Mouse (Mus musculus): ENCODE results near the gene Gm20388. TPM values are rescaled to one million over a fixed set of nuclear protein-coding genes. Genes with fewer than 3 reads are reported as not detected.
A peak's percentile ranks its signal among the peaks of the same experiment; 100 is the strongest.

The Gm20388 gene
- total RNA-seq, 2 experiments from 2014 or later: 8.8 TPM

DNA sequence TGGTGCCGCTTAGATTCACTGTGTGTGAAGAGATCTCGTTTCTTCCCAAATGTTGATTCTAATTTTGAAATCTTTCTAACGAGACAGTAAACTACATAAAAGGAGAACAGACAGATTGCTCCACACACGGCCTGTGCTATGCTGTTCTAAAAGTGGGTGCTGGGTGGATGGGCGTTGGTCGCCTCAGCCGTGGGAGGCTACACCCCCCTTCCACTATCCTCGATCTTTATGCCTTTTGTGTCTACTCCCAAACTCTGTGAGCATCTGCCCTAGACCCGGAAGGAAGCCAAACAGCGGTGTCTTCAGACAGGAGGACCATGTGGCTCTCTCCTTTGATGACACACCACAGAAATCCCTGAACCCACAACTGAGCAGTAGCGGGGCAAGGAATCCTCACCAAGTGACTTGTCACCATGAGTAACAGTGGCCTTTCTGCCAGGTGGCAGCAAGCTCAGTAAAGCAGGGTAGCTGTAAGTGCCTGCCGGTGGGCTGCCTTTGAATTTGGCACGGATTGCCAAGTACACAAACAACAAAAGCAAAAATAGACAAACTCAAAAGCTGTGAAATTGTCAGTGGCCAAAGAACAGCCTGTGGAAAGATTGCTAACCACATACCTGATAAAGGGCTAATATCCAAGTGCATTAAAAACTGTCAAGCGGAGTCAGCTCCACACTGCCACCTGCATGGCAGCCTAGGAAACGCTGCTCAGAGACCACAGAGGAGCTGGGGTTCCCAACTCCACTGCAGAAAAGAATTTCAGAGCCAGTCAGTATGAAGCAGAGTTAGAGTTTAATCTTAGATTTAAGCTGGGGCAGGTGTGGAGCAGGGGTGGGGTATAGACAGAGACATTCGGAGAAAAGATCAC lies 3858.1 kb downstream of the Gm20388 start:
- DNase-seq (ENCODE audit: extremely low spot score in 1 of 2, low spot score in 1 of 2): peak in 1 of 2 experiments; percentile 71

DNA sequence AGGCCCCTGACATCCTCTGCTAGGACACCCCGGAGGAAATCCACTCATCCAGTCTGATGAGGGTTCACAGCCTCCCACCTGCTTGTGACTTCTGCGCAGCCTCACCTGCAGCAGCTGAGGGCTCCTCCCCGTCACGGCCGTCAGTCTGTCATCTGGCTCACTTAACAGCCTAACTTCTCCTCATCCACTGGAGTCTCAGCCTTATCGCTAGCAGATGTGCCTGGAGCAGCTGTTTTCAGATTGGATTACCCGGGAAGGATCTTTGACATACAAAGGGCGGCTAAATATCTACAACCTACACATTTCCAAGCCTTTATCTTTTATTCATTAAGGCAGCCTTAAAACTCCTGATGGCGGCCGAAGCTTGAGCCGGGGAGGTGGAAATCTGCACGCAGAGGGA lies 3862.8 kb downstream of the Gm20388 start:
- no peak for DNase-seq (ENCODE audit: extremely low spot score in 1 of 2, low spot score in 1 of 2)

GRCm38 (mm10) chr8:123774491-123774890 lies 3863.8 kb downstream of the Gm20388 start:
- DNase-seq (ENCODE audit: extremely low spot score in 1 of 2, low spot score in 1 of 2): no peak

DNA sequence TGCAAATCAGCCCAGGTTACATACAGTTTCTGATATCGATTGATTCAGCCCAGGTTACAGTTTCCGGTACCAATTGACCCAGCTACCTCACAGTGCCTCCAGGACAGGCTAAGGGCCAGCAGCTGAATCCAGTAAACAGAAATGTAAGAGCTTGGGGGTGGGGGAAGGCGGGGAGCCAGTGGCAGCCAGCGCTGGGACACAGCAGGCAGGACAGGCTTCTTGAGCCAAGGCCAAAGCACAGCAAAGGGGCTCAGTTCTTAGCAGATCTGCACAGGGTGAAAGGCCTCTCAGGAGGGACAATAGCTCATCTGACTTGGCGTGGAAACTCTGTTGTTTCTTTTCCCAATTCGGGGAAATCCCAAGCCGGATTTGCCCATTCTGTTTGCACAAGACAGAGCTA lies 3866.7 kb downstream of the Gm20388 start:
- no peak for DNase-seq (ENCODE audit: extremely low spot score in 1 of 2, low spot score in 1 of 2)

- DNase-seq (ENCODE audit: extremely low spot score in 1 of 2, low spot score in 1 of 2): no peak
Observed at GRCm38 (mm10) chr8:123780471-123780870, 3869.8 kb downstream of the Gm20388 start.

GRCm38 (mm10) chr8:123781256-123781655 lies 3870.6 kb downstream of the Gm20388 start:
- no peak for DNase-seq (ENCODE audit: extremely low spot score in 1 of 2, low spot score in 1 of 2)

GRCm38 (mm10) chr8:123783525-123784249 lies 3873.0 kb downstream of the Gm20388 start:
- DNase-seq (ENCODE audit: extremely low spot score in 1 of 2, low spot score in 1 of 2): peak; percentile 59 to 78

DNA sequence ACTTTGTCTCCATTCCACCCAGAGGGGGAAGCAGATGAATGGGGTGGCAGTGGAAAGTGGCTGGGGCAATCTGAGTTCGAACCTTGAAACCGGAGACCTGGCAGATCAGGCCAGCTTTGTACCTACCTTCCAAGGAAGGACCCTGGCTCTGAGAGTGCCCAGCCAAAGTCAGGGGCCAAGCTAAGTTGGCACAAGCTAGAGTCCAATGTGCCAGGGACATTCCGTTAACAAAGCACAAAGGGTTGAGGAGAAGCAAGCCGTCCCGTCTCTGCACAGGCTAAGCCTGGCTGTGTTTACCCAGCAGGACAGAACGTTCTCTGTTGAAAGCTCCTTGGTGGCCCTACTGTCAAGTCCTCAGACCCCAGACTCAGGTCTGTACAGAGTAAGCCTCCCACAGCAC lies 3875.5 kb downstream of the Gm20388 start:
- no peak for DNase-seq (ENCODE audit: extremely low spot score in 1 of 2, low spot score in 1 of 2)

DNA sequence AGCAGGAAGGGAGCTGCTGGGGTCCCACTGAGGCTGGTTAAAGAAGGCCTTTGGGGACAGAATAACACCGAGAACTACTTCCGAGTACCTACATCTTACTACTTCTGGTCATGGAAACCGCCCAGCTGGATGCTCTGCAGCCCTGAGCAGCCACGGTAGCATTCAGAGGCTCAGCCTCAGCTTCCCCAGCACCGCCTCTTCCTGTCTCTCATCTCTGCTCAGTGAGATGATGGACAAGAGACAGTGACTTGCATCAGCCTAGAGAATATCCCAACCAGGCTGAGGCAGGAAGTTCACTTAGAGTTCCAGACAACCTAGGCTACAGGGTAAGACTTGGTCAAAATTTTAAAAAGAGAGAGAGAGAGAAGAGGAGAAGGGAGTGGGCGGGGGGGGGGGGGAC lies 3876.0 kb downstream of the Gm20388 start:
- no peak for DNase-seq (ENCODE audit: extremely low spot score in 1 of 2, low spot score in 1 of 2)

GRCm38 (mm10) chr8:123787254-123787897 lies 3876.7 kb downstream of the Gm20388 start:
- DNase-seq (ENCODE audit: extremely low spot score in 1 of 2, low spot score in 1 of 2): no peak

DNA sequence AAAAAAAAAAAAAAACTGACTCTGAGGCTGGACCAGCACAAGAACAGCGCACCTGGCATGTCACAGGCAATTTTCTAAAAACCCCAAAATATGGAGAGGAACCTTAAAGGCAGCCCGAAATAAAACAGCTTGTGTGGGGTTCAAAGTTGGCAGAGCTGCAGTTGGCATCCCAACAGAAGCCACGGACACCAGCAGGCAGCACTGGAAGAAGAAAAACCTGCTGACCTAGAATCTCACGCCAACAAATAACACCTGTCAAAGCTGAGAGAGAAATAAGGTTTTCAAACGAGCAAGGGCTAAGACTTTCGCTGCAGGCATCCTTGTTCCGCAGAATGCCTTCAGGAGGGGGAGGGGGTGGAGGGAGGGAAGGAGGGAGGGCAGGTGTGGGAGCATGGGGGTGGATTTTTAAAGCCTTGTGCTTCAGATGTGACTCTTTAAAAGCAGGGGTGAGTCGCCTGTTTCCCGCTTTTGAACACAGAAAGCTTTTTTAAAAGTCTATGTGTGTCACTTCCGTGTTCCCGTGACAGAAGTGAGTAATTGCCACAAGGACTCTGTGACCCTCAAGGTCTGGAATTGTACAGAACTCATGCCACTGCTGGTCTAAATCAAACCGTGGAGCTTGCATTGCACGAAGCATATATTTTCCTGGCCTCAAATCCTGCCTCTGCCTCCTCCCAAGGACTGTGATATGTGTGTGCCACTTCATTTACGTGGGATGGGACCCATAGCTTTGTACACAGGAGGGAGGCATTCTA lies 3878.0 kb downstream of the Gm20388 start:
- no peak for DNase-seq (ENCODE audit: extremely low spot score in 1 of 2, low spot score in 1 of 2)

- no peak for DNase-seq (ENCODE audit: extremely low spot score in 1 of 2, low spot score in 1 of 2)
Observed at GRCm38 (mm10) chr8:123789461-123789860, 3878.8 kb downstream of the Gm20388 start.

GRCm38 (mm10) chr8:123789970-123790369 lies 3879.3 kb downstream of the Gm20388 start:
- peak; percentile 88 to 99 for DNase-seq (ENCODE audit: extremely low spot score in 1 of 2, low spot score in 1 of 2)

DNA sequence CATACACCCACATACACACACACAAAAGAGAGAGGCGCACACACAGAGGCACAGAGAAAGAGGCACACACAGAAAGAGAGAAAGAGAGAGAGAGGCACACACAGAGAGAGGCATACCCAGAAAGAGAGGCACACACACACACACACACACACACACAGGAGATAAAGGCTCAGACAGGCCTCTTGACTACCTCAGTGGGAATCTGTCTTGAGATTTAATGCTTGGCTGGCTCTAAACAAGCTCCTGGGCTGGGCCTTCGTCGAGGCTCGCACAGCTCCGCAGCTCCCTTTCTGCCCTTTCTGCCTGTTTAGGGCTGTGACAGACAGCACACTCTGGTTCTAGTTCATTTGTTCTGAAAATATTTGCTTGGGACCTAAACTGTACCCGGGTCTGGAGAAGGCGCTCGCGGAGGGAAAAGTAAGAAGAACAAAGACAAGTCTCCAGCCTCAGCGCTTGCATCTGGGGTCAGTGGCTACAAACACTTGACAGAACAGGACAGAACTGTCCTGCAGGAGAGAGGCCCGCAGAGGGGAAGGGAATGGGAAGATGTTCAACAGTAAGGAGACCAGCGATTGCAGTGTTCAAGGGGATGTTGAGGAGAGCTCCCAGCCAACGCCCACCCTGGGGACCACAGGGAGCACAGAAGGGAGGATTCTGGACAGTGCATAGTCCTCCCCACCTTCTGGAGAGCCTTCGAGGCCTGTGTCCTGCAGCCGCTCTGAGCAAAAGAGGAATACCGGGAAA lies 3880.6 kb downstream of the Gm20388 start:
- no peak for DNase-seq (ENCODE audit: extremely low spot score in 1 of 2, low spot score in 1 of 2)

DNA sequence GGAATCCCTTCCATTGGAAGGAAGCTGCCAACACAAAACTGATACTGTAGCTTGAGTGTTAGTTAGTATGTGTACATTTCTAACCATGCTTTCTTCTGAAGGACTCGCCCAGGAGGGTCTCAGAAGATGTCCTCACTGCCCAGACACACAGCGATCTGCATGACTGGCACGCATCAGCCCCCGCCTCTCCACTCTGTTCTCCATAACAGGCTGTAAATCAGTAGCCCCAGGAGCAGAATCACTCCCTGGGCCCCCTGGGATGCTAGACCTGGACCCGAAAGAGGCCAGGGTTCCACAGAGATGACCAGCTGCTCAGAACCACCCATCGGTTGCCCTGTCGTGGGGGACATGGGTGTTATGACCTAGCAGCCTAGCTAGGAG lies 3881.2 kb downstream of the Gm20388 start:
- DNase-seq (ENCODE audit: extremely low spot score in 1 of 2, low spot score in 1 of 2): no peak

DNA sequence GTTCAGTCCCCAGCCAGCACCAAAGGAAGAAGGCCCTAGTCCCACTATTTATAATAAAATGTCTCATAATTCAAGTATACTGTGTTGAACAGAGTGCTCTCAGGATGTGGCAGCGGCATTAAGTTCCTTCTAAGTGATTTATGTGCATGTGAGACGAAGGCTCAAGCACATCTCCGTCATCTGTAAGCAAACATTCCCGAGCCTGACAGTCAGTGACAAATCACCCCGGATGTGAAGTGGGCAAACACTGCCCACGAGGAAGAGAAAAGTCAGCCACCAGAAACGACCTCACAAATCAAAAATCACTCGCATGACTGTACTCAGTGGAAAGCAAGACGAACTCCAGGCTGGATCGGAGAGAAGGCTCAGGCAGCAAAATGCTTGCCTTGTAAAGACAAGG lies 3883.3 kb downstream of the Gm20388 start:
- no peak for DNase-seq (ENCODE audit: extremely low spot score in 1 of 2, low spot score in 1 of 2)

GRCm38 (mm10) chr8:123794766-123795165 lies 3884.1 kb downstream of the Gm20388 start:
- no peak for DNase-seq (ENCODE audit: extremely low spot score in 1 of 2, low spot score in 1 of 2)

DNA sequence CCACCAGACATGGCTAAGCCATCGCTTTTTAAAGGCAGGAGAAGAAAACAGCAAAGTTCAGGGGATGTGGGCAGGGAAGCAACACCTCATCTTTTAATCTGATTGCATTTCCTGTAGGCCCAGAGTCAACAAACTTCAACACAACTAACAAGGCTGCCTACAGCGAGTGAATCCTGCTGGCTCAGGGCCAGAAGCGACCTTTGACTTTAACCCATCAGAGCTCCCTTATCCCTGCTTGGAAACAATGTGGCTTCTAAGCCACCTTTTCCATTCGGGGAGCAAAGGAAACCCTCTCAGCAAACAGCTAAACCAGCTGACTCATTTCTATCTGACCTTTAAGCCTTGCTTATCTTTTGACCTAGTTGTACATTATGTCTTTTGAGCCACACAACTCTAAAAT lies 3886.1 kb downstream of the Gm20388 start:
- no peak for DNase-seq (ENCODE audit: extremely low spot score in 1 of 2, low spot score in 1 of 2)

GRCm38 (mm10) chr8:123797928-123798327 lies 3887.3 kb downstream of the Gm20388 start:
- no peak for DNase-seq (ENCODE audit: extremely low spot score in 1 of 2, low spot score in 1 of 2)

DNA sequence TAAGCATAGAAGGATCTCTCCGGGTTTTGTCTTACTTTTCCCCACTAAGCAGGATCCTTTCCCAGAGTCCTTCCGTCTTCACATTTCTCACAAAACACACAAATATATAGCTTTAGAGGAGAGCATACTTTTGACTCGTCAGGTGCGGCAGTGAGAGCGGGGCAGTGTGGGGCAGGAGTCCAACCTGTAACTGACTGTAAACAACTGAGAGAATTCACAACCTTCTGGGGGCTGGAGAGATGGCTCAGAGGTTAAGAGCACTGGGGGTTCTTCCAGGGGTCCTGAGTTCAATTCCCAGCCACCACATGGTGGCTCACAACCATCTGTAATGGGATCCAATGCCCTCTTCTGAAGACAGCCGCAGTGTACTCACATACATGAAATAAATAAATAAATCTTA lies 3888.8 kb downstream of the Gm20388 start:
- no peak for DNase-seq (ENCODE audit: extremely low spot score in 1 of 2, low spot score in 1 of 2)
